Mouse (Mus musculus) heart, postnatal 0 days (tissue): ENCODE data around the gene Osbpl2.

Source experiments
- CTCF ChIP-seq: IDR thresholded peaks from 2 replicates; pipeline ENCODE4 v1.5.1; 2016; ENCODE audit warnings: antibody characterized with exemption, control low read depth, low read depth
- EP300 ChIP-seq: IDR thresholded peaks from 2 replicates; pipeline ENCODE4 v1.6.1; 2016; ENCODE audit warnings: antibody characterized with exemption, low read depth

DNA sequence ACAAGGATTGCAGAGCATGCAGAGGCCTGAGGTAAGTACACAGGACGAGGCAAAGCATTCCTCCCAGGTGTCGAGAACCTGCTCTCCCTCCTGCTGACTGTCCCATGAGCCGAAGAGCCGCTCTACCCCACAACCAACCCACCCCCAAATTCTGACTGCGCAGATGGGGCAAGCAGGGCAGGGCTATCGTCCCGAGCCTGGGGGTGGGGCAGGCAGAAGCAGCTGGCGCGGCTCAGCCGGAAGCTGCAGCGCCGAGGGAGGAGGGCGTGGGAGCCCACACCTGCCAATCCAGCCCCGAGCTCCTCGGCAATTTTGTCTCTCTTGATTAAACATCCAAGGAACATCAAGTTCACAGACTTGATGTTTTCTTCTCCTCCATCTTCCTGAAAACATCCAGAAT lies 19.6 kb upstream of the Osbpl2 start:
- TF ChIP-seq EP300 (no peak), CTCF (no peak)
